Mouse (Mus musculus) embryonic fibroblast, embryonic 13.5 days (primary cell): ENCODE measurements around the gene Ggt1. TPM values are rescaled to one million over a fixed set of nuclear protein-coding genes. Genes with fewer than 3 reads are reported as not detected.

Source experiments
- H3K27ac ChIP-seq: 2 replicates; pipeline ENCODE4 v1.5.1; 2012; ENCODE audit warnings: low read length, control low read depth, inconsistent platforms; ENCODE audit not compliant: insufficient read depth
- H3K4me1 ChIP-seq: 2 replicates; pipeline ENCODE4 v1.6.1; 2011; ENCODE audit warnings: low read length; ENCODE audit not compliant: control insufficient read depth, insufficient read depth
- H3K4me3 ChIP-seq: 2 replicates; pipeline ENCODE4 v1.5.1; 2011; ENCODE audit warnings: mild to moderate bottlenecking, control low read depth, low read length; ENCODE audit not compliant: insufficient read depth
- CTCF ChIP-seq: IDR thresholded peaks from 2 replicates; pipeline ENCODE4 v1.5.1; 2011; ENCODE audit warnings: mild to moderate bottlenecking, control low read depth, low read length, moderate library complexity, borderline replicate concordance; ENCODE audit not compliant: insufficient read depth
- POLR2A ChIP-seq: IDR thresholded peaks from 2 replicates; pipeline ENCODE4 v1.6.1; 2011; ENCODE audit warnings: low read depth, mild to moderate bottlenecking, control low read depth, low read length, moderate library complexity
- polyA plus RNA-seq: library from polyadenylated mRNA; stranded (reverse); fragments of >200 nt; gene quantifications from 2 replicates; pipeline ENCODE4 v1.2.4, GENCODE M21; 2011; ENCODE audit warnings: low read depth; ENCODE audit not compliant: missing spikeins, insufficient read length

Ggt1 gene
- polyA plus RNA-seq, 1 experiment: not detected

DNA sequence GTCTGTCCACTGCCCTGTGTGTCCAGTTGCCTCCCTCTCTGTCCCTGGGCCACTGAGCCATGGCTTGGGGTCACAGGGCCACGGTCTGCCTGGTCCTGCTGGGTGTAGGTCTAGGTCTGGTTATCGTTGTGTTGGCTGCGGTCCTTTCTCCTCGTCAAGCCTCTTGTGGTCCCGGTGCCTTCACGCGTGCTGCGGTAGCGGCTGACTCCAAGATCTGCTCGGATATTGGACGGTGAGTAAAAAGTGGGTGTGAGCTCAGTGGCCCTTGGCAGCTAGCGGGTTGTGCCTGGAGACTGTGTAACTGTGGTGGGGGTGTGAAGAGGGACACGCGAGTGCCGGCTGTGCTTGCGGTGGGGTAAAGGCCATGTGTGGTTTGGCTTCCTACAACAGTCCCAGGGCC lies 28.2 kb downstream of the Ggt1 start:
- no peak overlapping the region for H3K27ac ChIP-seq
- H3K4me3 ChIP-seq: no peak overlapping the region
- TF ChIP-seq POLR2A (no peak), CTCF (no peak)
- H3K4me1 ChIP-seq: no peaks in the 10 kb centered on the region

DNA sequence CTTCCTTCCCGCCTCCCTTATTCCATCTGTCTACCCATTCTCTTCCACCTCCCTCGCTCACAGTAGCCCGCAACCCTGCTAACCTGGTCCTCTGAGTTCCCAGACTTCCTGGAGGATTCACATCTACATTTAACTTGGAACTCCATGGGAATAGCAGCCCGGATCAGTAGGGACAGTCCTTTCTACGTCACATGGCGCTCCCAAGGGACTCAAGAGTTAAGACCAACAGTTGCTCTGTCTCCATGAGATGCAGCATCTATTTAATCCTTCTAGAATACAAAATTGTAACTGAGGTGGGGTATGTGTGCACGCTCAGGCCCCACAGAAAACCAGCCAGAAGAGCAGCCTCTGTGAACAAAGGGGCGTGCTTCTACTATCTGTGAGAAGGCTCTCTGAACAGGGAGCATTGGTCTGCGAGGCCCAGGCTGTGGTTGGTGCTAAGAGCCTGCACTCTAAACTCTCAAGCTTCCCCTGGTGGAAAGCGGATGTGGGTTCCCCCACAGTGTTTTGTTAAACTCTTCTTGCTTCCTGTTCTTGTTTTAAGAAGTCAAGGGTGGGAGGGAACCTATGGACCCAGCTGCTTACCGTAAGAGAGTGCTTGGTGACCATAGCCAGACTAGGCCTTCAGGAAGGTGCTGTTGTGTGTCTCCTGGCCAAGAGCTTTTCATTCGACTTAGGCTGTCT lies 29.9 kb downstream of the Ggt1 start:
- Histone ChIP-seq H3K4me1 (no peaks in the 10 kb centered on the region), H3K4me3 (no peak overlapping the region), H3K27ac (no peak overlapping the region)
- TF ChIP-seq POLR2A (no peak), CTCF (no peak)

DNA sequence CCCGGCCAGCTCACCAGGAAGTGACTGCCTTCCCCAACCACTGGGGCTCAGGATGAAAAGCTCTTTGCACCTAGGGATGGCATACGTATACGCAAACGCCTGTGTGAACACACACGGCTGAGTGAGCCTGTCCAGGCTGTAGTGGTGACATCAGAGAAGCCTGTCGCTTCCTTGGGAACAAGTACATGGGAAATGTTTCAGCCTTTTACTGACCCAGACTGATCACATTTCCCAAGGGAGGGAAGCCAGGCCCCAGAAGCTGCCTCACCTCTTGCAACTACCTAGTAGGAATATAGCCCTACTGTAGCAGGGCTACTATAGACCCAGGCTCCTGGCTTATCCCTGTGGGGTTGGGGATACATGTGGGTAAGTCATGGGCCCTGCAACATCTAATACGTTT lies 31.2 kb downstream of the Ggt1 start:
- Histone ChIP-seq H3K4me1 (no peaks in the 10 kb centered on the region), H3K27ac (no peak overlapping the region), H3K4me3 (no peak overlapping the region)
- TF ChIP-seq CTCF (no peak), POLR2A (no peak)

DNA sequence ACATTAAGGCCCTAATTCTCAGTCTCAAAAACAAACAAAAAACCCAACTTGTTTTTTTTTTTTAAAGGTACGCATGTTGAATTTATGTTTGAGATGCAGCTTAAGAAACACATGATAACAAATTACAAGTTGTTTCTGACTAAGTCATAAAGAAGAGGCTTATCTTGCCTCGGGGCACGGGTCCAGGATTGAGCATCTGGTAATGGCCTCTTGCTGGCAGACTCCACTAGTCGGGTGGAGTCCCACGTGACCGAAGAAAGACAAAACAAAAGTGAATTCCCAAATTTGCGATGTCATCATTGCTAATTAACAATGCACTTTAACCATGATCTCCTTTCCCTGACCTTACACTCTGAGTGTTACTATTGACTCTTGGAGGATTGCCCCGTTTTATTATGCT lies 34.6 kb downstream of the Ggt1 start:
- H3K4me1 ChIP-seq: no peaks in the 10 kb centered on the region
- no peak overlapping the region for H3K27ac ChIP-seq
- no peak overlapping the region for H3K4me3 ChIP-seq
- TF ChIP-seq POLR2A (no peak), CTCF (no peak)

DNA sequence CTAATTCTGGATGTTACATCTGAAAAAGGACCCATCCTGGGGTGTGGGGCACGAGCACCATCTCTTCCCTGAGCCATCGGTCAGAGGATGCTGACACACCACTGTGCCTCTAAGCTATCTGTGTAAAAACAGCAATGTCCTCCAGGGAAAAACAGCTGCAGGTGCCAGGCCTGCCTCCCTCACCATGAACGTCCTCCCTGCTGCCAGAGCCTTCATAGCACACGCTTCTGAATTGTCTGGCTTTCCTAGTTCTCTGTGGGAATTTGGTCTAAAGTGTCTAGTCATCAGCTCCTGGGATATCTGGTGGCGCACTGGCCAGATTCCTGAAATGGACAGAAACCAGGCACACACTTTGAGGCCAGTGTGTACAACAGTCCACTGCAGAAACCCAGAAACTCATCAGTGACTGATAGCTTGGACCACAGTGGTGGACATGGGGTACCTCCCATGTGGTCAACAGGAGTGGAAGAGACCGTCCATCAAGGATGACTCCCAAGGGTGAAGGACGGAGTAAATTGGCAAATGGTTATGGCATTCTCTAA lies 38.9 kb downstream of the Ggt1 start:
- no peak for TF ChIP-seq CTCF
- TF ChIP-seq POLR2A: no peak
- Histone ChIP-seq H3K4me1 (no peaks in the 10 kb centered on the region), H3K4me3 (no peak overlapping the region), H3K27ac (no peak overlapping the region)

DNA sequence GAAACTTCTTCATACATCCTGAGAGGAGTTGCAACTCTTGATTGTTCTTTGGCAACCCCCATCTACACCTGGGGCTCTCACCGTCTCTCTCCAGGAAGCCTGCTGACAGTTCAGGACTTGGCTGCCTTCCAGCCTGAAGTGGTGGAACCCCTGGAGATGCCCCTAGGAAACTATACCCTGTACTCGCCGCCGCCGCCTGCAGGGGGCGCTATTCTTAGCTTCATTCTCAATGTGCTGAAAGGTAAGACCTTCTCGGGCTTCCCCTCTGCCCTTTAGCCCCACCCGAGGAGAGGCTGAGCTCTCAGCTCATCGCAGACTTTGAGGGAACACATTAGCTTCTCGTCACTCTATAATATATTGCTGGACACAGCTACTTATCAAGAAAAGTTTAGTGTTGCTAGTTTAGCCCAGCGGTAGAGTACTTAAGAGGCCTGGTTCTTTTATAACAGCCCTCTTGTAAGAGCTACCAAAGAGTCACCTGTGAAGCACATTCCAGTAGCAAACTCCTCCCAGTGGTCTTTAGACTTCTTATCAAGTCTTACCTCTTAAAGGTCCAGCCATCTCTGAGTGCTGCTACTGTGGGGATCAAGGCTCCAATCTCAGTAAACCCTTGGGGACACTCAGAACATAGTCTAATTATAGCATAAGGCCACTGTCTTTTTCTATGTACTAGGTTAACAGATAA lies 43.9 kb downstream of the Ggt1 start:
- Histone ChIP-seq H3K4me1 (no peaks in the 10 kb centered on the region), H3K4me3 (no peak overlapping the region), H3K27ac (no peak overlapping the region)
- TF ChIP-seq POLR2A: no peak
- TF ChIP-seq CTCF: no peak

DNA sequence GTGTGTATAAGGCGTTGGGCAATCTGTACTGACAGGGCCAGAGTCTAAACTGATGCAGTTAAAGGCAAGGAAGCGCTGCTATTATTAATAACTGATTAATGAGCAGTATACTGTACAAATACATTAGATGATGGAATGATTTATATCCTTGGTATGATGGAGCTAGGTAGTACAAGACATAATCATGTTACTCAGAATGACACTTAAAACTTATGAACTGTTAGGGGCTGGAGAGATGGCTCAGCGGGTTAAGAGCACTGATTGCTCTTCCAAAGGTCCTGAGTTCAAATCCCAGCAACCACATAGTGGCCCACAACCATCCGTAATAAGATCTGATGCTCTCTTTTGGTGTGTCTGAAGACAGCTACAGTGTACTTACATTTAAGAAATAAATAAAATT lies 45.8 kb downstream of the Ggt1 start:
- H3K4me1 ChIP-seq: no peaks in the 10 kb centered on the region
- H3K4me3 ChIP-seq: no peak overlapping the region
- no peak overlapping the region for H3K27ac ChIP-seq
- no peak for TF ChIP-seq CTCF
- TF ChIP-seq POLR2A: no peak

DNA sequence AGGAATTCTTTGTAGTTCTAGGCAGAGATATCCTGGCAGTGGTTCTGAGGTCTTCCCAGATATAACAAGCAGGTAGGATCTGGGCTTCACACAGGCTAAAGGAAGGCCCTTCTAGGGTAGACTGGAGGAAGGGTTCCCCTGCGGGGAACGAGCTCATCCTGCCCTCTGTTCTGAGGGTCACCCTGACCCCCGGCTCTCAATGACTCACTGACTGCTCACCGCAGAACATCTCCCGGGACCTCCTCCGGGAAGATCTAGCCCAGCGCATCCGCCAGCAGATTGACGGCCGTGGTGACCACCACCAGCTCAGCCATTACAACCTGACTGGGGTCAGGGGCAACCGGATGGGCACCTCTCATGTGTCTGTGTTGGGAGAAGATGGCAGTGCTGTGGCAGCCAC lies 47.6 kb downstream of the Ggt1 start:
- no peaks in the 10 kb centered on the region for H3K4me1 ChIP-seq
- no peak overlapping the region for H3K4me3 ChIP-seq
- no peak overlapping the region for H3K27ac ChIP-seq
- TF ChIP-seq CTCF: no peak
- no peak for TF ChIP-seq POLR2A

DNA sequence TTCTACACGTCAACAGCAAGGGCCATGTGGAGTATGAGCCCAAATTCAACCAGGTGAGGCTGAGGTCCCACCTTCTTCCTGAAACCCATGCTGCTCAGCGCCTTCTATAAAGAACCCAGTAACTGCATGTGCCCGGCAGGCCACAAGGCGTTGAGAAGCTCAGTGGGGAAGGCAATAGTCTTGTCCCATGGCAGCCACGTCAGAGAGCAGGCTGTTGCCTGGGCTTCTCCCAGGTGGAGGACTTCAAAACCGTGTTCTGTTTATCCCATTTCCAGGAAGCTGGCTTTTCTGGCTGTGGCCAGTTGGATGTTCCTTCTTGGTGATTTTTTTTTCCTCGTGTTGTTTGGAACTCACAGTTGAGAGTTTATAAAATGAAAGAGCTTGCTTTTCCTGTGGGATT lies 49.1 kb downstream of the Ggt1 start:
- H3K27ac ChIP-seq: no peak overlapping the region
- TF ChIP-seq CTCF (no peak), POLR2A (no peak)
- H3K4me1 ChIP-seq: no peaks in the 10 kb centered on the region
- H3K4me3 ChIP-seq: no peak overlapping the region

DNA sequence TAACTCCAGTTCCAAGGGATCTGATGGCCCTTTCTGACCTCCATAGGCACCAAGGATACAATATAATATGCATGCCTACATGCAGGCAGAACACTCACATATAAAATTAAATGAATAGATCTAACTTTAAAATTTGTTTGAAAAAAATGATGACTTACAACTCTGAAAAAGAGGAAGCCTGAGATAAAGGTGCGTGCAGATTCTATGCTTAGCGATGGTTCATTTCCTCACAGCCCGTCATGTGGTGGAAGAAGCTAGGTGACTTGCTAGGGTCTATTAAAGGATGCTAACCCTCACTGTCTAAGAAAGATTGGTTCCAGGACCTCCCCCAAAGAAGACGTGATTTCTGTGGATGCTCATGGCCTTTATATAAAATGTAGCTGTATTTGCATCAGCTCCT lies 54.6 kb downstream of the Ggt1 start:
- Histone ChIP-seq H3K4me3 (no peak overlapping the region), H3K27ac (no peak overlapping the region), H3K4me1 (no peaks in the 10 kb centered on the region; the same call in 1 of the 2 replicates)
- TF ChIP-seq CTCF (no peak), POLR2A (no peak)
